Mouse (Mus musculus): ENCODE results near the gene Myzap.

- TF ChIP-seq CTCF (IDR thresholded peaks at IDR 0.05; ENCODE audit: low read depth): no peak
- TF ChIP-seq EP300 (IDR thresholded peaks at IDR 0.05; ENCODE audit: low read depth): no peak
Measured at GRCm38 (mm10) chr9:71566763-71567162, 25.4 kb downstream of the Myzap start.

Data from liver, embryonic 14.5 days (tissue).